Mouse (Mus musculus) embryo, embryonic 11 days (tissue): Measurements from ENCODE around the gene Fmr1.
A peak's percentile ranks its signal among the peaks of the same experiment; 100 is the strongest.
"Not testable (repeated sequence)": the region's sequence is repeated elsewhere in the genome, so short reads cannot be mapped to it uniquely, and the experiment has no call there.

Experiments used
- DNase-seq: peaks from one replicate; pipeline ENCODE4 v3.0.0-alpha.2; 2015

The Fmr1 gene

GRCm38 (mm10) chrX:68678333-68678740 is at the start of gene Fmr1:
Fmr1 (plus strand) TSS chrX:68678541.
- peak; percentile 93 for DNase-seq

- DNase-seq, result no peak
These were observed 36.7 kb upstream of the Fmr1 start for GRCm38 (mm10) chrX:68641603-68642002.

GRCm38 (mm10) chrX:68645154-68645919 is 33.0 kb upstream of the Fmr1 start:
- DNase-seq, result peak; percentile 28

GRCm38 (mm10) chrX:68677508-68677907 is 833 bp upstream of the Fmr1 start:
- DNase-seq, result no peak

- DNase-seq, result peak; percentile 60
These were observed 610 bp downstream of the Fmr1 start for GRCm38 (mm10) chrX:68678815-68679486.

- DNase-seq, result no peak
These were observed 6.4 kb downstream of the Fmr1 start for GRCm38 (mm10) chrX:68684706-68685105.

GRCm38 (mm10) chrX:68691936-68692335 is 13.6 kb downstream of the Fmr1 start:
- not testable (repeated sequence) for DNase-seq

- DNase-seq, result no peak
These were observed 58.6 kb downstream of the Fmr1 start for GRCm38 (mm10) chrX:68736902-68737301.

- DNase-seq, result no peak
These were observed 61.7 kb downstream of the Fmr1 start for GRCm38 (mm10) chrX:68740088-68740487.

GRCm38 (mm10) chrX:68761606-68762005 is 83.3 kb downstream of the Fmr1 start, which contains the start of gene Fmr1nb:
Fmr1nb (plus strand) TSS chrX:68761839.
- DNase-seq, result no peak
